Mouse (Mus musculus) brain, embryonic 14.5 days (tissue): Measurements from ENCODE around the gene Sertad4.

Experiments used
- CTCF ChIP-seq: fragments of 200-500 bp; IDR thresholded peaks from 2 replicates; pipeline ENCODE4 v1.5.1; 2012; ENCODE audit warnings: inconsistent platforms, mild to moderate bottlenecking, moderate library complexity, borderline replicate concordance; ENCODE audit not compliant: insufficient read depth, insufficient read length; ENCODE audit errors: extremely low read depth
- POLR2A ChIP-seq: fragments of 200-500 bp; IDR thresholded peaks from 2 replicates; pipeline ENCODE4 v1.6.1; 2012; ENCODE audit warnings: mild to moderate bottlenecking, inconsistent platforms, borderline replicate concordance; ENCODE audit not compliant: poor library complexity, insufficient read depth, insufficient read length, severe bottlenecking; ENCODE audit errors: extremely low read depth

DNA sequence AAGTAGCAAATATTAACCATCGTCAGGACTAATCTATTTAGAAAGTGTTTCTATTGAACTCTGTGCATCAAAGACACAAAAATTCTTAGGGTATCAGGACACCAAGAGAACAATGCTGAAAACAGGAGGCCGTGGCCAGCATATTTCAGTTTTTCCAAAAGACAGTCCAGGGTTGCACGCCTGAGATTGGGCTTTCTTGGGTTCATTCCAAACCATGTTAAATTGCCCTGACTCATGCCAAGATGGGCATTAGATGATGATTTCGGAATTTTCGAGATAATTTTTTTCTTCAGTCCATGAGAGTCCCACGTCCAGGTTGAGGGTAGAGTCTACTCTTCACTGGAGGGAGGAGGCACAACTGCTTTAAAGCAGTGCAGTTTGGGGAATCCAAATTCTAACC, 1.4 kb upstream of the Sertad4 start:
- no peak for TF ChIP-seq CTCF
- TF ChIP-seq POLR2A, result no peak
